Mouse (Mus musculus) intestine, embryonic 15.5 days (tissue): ENCODE results near the gene Olfr118. TPM values are rescaled to one million over a fixed set of nuclear protein-coding genes. Genes with fewer than 3 reads are reported as not detected.
"Not testable (repeated sequence)": the region's sequence is repeated elsewhere in the genome, so short reads cannot be mapped to it uniquely, and the experiment has no call there.

Source experiments
- ATAC-seq: fragments of 200-750 bp; cut with Nextera tagmentation; 2 replicates; pipeline ENCODE4 v1.8.0; 2017; ENCODE audit warnings: moderate TSS enrichment, moderate library complexity
- H3K27ac ChIP-seq: fragments of 300-500 bp; sonication (generic); 2 replicates; pipeline ENCODE4 v1.5.1; 2015; ENCODE audit warnings: mild to moderate bottlenecking, inconsistent platforms
- H3K27me3 ChIP-seq: fragments of 300-500 bp; sonication (generic); replicated peaks from 2 replicates; pipeline ENCODE4 v1.6.1; 2015; ENCODE audit warnings: inconsistent platforms
- H3K36me3 ChIP-seq: fragments of 300-500 bp; sonication (generic); 2 replicates; pipeline ENCODE4 v1.6.1; 2015; ENCODE audit warnings: inconsistent platforms
- H3K4me1 ChIP-seq: fragments of 300-500 bp; sonication (generic); replicated peaks from 2 replicates; pipeline ENCODE4 v1.6.1; 2015; ENCODE audit warnings: inconsistent platforms
- H3K4me2 ChIP-seq: fragments of 300-500 bp; sonication (generic); replicated peaks from 2 replicates; pipeline ENCODE4 v1.6.1; 2015; ENCODE audit warnings: mild to moderate bottlenecking, inconsistent platforms
- H3K4me3 ChIP-seq: fragments of 300-500 bp; sonication (generic); replicated peaks from 2 replicates; pipeline ENCODE4 v1.5.1; 2015; ENCODE audit warnings: inconsistent platforms
- H3K9ac ChIP-seq: fragments of 300-500 bp; sonication (generic); 2 replicates; pipeline ENCODE4 v1.6.1; 2015; ENCODE audit warnings: inconsistent platforms
- H3K9me3 ChIP-seq: fragments of 300-500 bp; sonication (generic); 2 replicates; pipeline ENCODE4 v1.6.1; 2016; ENCODE audit warnings: inconsistent platforms
- WGBS: fragments of 180-500 bp; shearing (Covaris S2); methylation state at CpG from one replicate; pipeline ENCODE4 v1.1.7; 2015; 5-methylcytosine and 5-hydroxymethylcytosine counted together
- polyA plus RNA-seq: library from polyadenylated mRNA; unstranded; fragments of >200 nt; fragmentation: Nextera tagmentation; extraction: Ambion mirVana; gene quantifications from 2 replicates; pipeline ENCODE4 v1.2.1, GENCODE M21; 2015

Olfr118 gene
- not detected in 2 replicates for polyA plus RNA-seq

- H3K27ac ChIP-seq: no peak within 1 kb of the TSS
- H3K9ac ChIP-seq: no peak within 1 kb of the TSS
- H3K36me3 ChIP-seq: no peaks in the 10 kb centered on the region
- no peaks in the 10 kb centered on the region for H3K27me3 ChIP-seq
- H3K4me2 ChIP-seq: no peak within 1 kb of the TSS
- no peaks in the 10 kb centered on the region for H3K4me1 ChIP-seq
- WGBS: 70% methylated on average over 2 of the region's 2 CpGs
- H3K4me3 ChIP-seq: no peak within 1 kb of the TSS
- H3K9me3 ChIP-seq: no peaks in the 10 kb centered on the region
- no peak for ATAC-seq
These were observed at the start of gene Olfr118 for GRCm38 (mm10) chr17:37666688-37667087. TSS of gene Olfr118 (plus strand) at chr17:37666988.

DNA sequence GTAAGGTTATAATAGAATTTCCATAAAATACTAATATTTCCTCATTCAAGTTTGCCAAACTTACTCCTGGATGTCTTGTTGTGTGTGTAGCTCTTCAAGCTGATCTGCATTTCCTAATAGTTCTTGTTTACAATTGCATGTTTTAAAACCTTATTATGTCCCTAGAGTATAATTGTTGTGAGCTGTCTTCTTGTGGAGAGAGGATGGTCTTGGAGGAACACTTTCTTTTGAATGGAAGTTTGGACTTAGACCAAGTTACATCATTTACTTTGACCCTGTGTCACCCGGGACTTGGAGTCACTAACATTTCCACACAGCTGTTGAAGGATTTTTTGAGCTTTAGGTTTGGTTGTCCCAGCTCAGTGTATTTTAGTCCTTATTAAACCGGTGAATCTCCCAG lies 39.8 kb upstream of the Olfr118 start, which contains the start of the genes Olfr115 and Olfr116:
Gene Olfr115 (minus strand): TSS at position 101 of the 400 bp plus-strand sequence.
Gene Olfr116 (minus strand): TSS at position 191 of the 400 bp plus-strand sequence.
- H3K36me3 ChIP-seq: no peaks in the 10 kb centered on the region
- H3K9me3 ChIP-seq: 0 out of 2 replicates have a peak, but pooled peaks cover 4% of the 10 kb centered on the region
- no peaks in the 10 kb centered on the region for H3K27me3 ChIP-seq
- no peak within 1 kb of the TSS for H3K9ac ChIP-seq
- H3K4me2 ChIP-seq: no peak within 1 kb of the TSS
- no peak for ATAC-seq
- no peak within 1 kb of the TSS for H3K27ac ChIP-seq
- H3K4me1 ChIP-seq: no peaks in the 10 kb centered on the region
- WGBS: 85% methylated on average over 2 of the region's 2 CpGs
- H3K4me3 ChIP-seq: no peak within 1 kb of the TSS

GRCm38 (mm10) chr17:37663682-37664081 lies 3.1 kb upstream of the Olfr118 start, which contains the start of gene Olfr117:
TSS of gene Olfr117 (minus strand) at chr17:37663782.
- H3K4me1 ChIP-seq: no peaks in the 10 kb centered on the region
- WGBS: 64% methylated on average over 1 of the region's 1 CpGs
- H3K4me2 ChIP-seq: no peak within 1 kb of the TSS
- H3K36me3 ChIP-seq: no peaks in the 10 kb centered on the region
- ATAC-seq: no peak
- no peak within 1 kb of the TSS for H3K4me3 ChIP-seq
- no peaks in the 10 kb centered on the region for H3K27me3 ChIP-seq
- no peak within 1 kb of the TSS for H3K9ac ChIP-seq
- no peak within 1 kb of the TSS for H3K27ac ChIP-seq
- no peaks in the 10 kb centered on the region for H3K9me3 ChIP-seq

- not testable (repeated sequence) for ATAC-seq, H3K4me2 ChIP-seq, H3K9ac ChIP-seq, H3K4me3 ChIP-seq, H3K36me3 ChIP-seq, H3K27ac ChIP-seq, H3K4me1 ChIP-seq, H3K9me3 ChIP-seq, H3K27me3 ChIP-seq
- WGBS: 75% methylated on average over 1 of the region's 1 CpGs
These were observed 29.5 kb downstream of the Olfr118 start, which contains the start of gene Olfr119 for GRCm38 (mm10) chr17:37696264-37696663. TSS of gene Olfr119 (plus strand) at chr17:37696564.

DNA sequence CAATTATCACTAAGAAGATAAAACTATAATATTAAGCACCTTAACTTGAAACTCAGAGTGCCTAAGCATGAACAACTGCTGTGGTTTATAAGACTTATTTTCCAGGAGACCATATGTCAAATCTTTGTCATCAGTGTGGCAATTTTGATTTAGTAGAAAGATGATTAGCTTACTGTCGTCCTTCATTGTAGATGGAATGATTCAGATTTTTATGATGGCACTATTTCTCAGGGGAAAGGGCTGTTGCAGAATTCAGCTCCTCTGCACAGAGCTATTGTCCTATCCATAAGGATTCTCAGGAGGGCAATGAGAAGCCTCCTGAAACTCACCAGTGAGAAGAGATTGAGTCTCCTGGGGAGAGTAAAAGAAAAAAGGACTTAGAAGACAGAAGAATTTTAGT lies 54.7 kb downstream of the Olfr118 start, which contains the start of gene Olfr120:
Gene Olfr120 (plus strand): TSS at position 301 of the 400 bp plus-strand sequence.
- WGBS: 69% methylated on average over 1 of the region's 1 CpGs
- Histone ChIP-seq H3K9me3 (no peaks in the 10 kb centered on the region), H3K9ac (no peak within 1 kb of the TSS), H3K27ac (no peak within 1 kb of the TSS), H3K4me2 (no peak within 1 kb of the TSS), H3K36me3 (no peaks in the 10 kb centered on the region), H3K27me3 (no peaks in the 10 kb centered on the region), H3K4me3 (no peak within 1 kb of the TSS), H3K4me1 (no peaks in the 10 kb centered on the region)
- ATAC-seq: no peak

Other genes starting within 250 kb of the Olfr118 start
- gene Olfr108, start 221.5 kb upstream of the Olfr118 start, polyA plus RNA-seq: not detected in 2 replicates
- gene Olfr109, start 208.1 kb upstream of the Olfr118 start, polyA plus RNA-seq: not detected in 2 replicates
- gene H2-M2, start 183.4 kb upstream of the Olfr118 start, polyA plus RNA-seq: not detected in 2 replicates
- not detected in 2 replicates for gene Olfr110, start 174.5 kb upstream of the Olfr118 start, polyA plus RNA-seq
- 0.09 TPM in 1 of 2 replicates, not detected in the other for gene Olfr111, start 159.0 kb upstream of the Olfr118 start, polyA plus RNA-seq
- not detected in 2 replicates for gene Olfr112, start 97.5 kb upstream of the Olfr118 start, polyA plus RNA-seq
- not detected in 2 replicates for gene Olfr113, start 89.3 kb upstream of the Olfr118 start, polyA plus RNA-seq
- not detected in 2 replicates for gene Olfr114, start 74.2 kb upstream of the Olfr118 start, polyA plus RNA-seq
- gene Olfr115, start 39.9 kb upstream of the Olfr118 start, polyA plus RNA-seq: not detected in 2 replicates
- gene Olfr116, start 39.8 kb upstream of the Olfr118 start, polyA plus RNA-seq: not detected in 2 replicates
- not detected in 2 replicates for gene Olfr117, start 3.2 kb upstream of the Olfr118 start, polyA plus RNA-seq
- gene Olfr119, start 29.6 kb downstream of the Olfr118 start, polyA plus RNA-seq: not detected in 2 replicates
- not detected in 2 replicates for gene Olfr120, start 54.8 kb downstream of the Olfr118 start, polyA plus RNA-seq
- gene Olfr121, start 81.9 kb downstream of the Olfr118 start, polyA plus RNA-seq: not detected in 2 replicates
- not detected in 2 replicates for gene Olfr122, start 101.6 kb downstream of the Olfr118 start, polyA plus RNA-seq
- not detected in 2 replicates for gene Olfr123, start 126.5 kb downstream of the Olfr118 start, polyA plus RNA-seq
- not detected in 2 replicates for gene Olfr124, start 132.9 kb downstream of the Olfr118 start, polyA plus RNA-seq
- not detected in 2 replicates for gene Olfr125, start 166.0 kb downstream of the Olfr118 start, polyA plus RNA-seq
- not detected in 2 replicates for gene Olfr126, start 180.5 kb downstream of the Olfr118 start, polyA plus RNA-seq
- gene Olfr127, start 233.4 kb downstream of the Olfr118 start, polyA plus RNA-seq: not detected in 2 replicates